Mouse (Mus musculus) neural tube, embryonic 10.5 days (tissue): Measurements from ENCODE around the gene Chst5.

Experiments
- DNase-seq: peaks from one replicate; pipeline ENCODE4 v3.0.0-alpha.2; 2017; ENCODE audit warnings: low spot score; ENCODE audit errors: extremely low spot score

The Chst5 gene

DNA sequence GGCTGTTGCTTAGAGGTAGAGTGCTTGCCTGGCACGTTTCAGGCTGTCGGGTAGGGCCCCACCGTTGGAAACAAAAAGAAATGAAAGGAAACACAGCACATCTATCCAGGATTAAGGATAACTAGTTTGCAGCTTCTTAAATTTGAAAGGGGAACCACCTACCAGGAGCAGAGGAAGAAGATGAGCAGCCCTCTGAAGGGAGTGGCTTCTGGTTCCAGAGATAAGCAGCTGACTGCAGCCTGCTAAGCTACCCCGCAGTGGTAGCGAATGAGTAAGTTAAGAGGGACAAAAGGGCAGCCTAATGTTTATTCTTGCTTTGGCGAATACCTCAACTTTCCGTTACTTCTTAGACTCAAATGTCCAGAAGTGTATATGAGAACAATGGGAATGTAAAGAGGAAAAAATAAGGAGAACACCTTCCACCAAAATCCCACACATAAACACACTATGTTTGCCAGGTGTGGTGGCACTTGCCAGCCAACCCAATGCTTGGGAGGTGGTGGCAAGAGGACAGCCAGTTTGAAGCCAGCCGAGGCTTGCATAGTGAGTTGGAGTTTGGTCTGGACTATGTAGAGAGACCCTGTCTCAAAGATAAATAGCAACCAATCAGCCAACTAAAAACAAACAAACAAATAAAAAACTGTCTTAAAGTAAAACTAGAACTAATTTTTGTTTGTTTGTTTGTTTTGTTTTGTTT, 19.5 kb upstream of the Chst5 start:
- no peak for DNase-seq

DNA sequence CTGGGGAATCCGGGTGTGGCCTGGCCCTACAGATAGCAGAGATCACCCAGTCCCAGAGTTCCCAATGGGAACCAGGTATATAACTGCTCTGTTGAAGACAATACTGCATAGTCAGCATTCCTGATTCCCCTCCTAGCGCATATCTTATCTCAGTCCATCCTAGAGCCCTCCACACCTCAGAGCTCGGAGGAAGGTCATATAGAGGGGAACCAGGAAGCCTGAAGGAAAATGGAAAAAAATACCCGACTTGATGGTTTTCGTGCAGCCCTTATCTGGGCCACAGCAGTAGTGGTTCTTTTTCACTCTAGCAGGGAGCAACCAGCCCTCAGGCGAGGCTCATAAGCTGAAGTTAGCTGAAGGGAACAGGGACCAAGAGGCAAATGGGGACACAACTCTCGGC, 14.7 kb upstream of the Chst5 start:
- DNase-seq = no peak

GRCm38 (mm10) chr8:111923383-111923804, 13.1 kb upstream of the Chst5 start:
- DNase-seq = no peak

- no peak for DNase-seq
These were observed 10.7 kb upstream of the Chst5 start for GRCm38 (mm10) chr8:111920971-111921370.

- DNase-seq = no peak
These were observed 9.4 kb upstream of the Chst5 start for GRCm38 (mm10) chr8:111919663-111920062.

DNA sequence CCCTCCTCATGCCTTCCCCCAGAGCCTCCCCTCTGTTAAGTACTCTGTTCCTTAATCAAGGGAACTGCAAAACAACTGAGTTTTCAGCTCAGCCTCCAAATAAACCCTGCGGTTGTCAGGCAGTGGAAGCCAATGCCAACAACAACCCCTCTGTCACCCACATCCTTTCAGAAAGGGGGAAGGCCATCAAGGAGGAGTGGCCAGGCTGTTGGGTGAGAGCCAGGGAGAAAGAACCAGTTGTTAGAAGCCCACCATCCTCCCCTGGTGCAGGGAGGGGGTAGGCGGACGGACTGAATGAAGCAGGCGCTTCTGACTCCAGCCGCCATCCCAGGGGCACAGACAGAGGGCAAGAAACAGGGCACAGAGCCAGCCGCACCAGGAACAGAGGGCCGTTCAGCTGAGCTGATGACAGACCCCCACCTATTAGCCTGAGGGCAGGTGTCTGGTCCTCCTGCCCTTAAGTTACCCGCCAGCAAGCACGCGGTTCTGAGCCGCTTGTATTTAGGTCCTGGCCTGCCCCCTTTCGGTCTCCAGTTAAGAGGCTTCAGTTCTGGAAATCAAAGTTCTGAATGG, 2.7 kb upstream of the Chst5 start:
- DNase-seq = no peak

DNA sequence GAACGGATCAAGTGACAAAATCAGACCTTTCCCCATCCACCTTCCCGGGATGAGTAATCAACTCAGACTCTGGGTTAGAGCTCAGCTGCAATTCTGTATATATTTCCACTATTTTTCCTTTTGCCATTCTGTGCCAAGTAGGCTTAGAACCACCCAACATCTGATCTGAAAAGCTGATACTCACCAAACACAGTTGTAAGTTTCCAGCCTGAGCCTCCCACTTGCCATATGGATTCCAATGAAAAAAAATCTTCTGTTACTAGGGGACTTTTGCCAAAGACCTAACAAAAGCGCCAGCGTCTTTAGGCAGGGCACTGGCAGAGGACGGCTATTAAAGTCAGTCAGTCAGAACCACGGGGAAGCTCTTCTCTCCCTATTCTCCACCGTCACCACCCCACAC, 1.3 kb upstream of the Chst5 start:
- no peak for DNase-seq

- no peak for DNase-seq
These were observed 4.6 kb downstream of the Chst5 start for GRCm38 (mm10) chr8:111905500-111906121.

- no peak for DNase-seq
These were observed 8.2 kb downstream of the Chst5 start for GRCm38 (mm10) chr8:111902080-111902479.

DNA sequence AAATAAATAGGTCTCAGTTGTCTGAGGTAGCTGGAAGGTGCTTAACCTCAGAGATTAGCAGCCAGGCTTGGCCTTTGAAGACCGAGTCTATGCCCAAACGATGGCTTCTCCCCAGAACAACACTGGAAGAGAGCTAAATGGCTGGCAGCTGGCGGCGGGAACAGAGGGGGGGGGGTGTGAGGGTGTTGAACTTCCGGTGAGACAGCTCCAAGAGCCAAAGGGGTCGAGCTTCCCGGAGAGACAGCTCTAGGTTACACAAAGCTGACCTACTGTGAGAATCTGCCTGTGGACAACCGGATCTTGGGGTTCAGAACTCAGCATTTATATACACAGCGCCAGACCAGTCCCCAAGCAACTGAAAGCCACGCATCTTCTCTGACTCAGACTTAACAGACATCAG, 11.7 kb downstream of the Chst5 start:
- no peak for DNase-seq

DNA sequence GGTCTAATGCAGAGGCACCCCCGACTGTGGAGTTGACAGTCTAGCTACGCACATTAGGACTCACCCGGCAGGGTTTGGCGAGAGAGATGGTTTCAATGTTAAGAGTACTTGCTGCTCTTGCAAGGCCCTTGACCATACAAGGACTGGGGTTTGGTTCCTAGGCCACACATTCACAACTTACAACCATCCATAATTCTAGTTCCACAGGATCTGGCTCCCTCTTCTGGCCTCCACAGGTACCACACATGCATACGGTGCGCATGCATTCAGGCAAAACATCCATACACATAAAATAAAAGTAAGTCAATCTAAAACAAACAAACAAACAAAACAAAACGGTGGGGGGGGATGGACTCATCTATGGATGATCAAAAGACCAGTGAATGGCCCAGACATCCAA, 15.3 kb downstream of the Chst5 start:
- no peak for DNase-seq

DNA sequence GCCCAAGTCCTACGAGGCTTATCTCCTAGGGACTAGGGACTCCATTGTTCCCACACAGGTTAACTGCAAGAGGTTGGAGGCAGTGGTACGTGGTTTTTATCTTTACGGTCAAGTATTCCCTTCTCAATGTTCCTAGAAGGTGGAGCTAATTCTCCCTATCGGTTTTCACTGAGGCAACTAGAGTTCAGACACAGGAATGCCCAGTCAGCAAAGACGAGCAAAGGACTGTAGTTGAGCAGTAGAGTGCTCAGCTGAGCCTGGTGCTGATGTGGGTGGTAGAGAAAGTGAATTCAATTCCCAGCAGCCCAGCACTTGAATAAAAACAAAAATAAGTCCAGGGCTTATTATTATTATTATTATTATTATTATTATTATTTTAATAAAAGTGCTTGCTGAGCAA, 17.6 kb downstream of the Chst5 start:
- DNase-seq = no peak

DNA sequence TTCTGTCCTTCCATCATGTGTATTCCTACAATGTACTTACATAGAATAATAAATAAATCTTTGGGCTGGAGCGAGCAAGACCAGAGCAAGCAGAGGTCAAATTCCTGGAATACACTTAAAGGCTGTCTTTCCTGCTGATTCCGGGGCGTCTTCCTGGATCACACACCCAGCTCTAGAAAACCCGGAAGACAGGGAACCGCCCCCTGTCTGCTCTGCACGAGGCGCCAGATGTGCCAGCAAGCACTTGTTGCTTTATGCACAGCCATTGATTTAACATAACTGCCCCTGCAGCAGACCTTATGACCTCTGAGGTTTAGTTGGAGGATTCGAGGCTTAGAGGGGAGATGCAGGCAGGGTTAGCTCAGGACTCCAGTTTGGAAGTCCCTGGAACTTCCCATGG, 18.3 kb downstream of the Chst5 start:
- DNase-seq = no peak

- no peak for DNase-seq
These were observed 19.3 kb downstream of the Chst5 start for GRCm38 (mm10) chr8:111890911-111891303.

DNA sequence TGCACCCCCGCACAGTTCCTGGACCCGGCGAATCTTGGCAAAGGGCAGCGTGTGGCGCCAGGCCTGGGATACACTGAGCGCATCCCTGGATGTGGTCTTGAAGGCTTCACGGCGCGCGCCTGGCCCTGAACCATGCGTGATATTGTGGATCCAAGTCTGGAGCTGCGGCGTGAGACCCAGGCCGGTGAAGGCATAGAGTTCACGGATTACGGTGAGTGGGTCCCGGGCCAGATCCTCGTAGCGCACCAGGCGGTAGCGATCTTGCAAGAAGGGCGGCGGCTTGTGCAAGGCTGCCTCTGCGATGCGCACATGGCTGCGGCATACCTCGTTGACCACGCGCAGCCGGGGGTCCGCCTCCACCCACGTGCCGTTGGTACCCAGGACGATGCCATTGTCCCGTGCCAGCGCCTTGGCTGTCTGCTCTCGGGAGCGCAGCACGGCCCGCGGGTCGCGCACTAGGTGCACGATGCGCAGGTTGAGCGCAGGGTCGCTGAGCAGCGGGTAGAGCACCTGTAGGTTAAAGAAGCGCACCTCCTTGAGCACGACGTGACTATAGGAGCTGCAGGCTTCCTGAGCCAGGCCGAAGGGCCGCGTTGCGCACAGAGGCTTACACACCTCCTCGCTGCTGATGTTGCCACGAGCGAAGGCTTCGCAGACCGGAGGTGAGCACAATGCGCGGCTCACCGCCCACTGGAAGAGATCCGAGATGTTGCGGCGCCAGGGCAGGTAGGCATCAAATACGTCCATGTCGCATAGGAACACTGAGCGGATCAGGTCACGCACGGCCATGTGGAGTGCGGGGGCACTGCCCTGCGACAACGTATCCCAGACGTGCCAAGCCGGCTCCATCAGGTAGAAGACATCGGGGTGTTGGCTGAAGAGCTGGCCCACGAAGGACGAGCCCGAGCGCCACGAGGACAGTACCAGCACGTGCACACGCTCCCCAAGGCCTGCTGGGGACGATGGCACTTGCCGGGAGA, 20.0 kb downstream of the Chst5 start:
- DNase-seq = peak; percentile 32

DNA sequence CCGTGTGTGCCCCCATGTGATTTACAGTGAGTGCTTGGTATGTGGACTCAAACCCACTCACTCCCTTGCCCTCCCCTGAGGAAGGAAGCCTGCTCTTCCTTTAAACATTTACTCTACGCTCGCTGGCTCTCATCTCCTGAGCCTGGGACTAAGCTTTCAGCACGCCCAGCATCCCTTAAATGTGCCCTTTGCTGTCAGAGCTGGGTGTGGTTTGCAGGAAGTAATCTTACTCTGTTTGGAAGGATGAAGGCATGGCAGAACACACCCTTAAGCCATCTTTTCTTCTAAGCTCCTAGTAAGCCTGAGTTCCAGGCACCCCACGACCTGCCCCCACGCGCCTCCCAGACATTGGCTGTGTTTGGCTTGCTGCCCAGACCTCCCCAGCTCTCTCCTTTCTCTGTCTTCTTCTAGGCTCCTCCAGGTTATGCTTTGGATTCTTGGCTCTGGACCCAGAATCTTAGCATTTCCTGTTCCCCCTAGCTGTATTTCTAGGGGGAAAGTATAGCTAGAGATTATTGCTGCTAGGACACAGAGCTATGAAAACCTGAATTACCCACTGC, 22.1 kb downstream of the Chst5 start:
- no peak for DNase-seq

DNA sequence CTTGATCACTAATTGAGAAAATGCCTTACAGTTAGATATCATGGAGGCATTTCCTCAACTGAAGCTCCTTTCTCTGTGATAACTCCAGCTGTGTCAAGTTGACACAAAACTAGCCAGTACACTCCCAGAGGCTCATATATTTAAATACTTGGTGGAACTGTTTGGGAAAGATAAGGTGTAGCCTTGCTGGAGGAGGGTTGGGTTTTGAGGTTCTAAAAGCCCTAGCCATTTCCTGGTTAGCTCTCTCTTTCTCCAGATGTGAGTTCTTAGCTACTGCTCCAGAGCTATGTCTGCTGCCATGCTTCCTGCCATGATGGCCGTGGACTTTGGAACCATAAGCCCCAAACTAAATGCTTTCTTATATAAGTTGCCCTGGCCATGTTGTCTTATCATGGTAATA, 22.8 kb downstream of the Chst5 start:
- no peak for DNase-seq

DNA sequence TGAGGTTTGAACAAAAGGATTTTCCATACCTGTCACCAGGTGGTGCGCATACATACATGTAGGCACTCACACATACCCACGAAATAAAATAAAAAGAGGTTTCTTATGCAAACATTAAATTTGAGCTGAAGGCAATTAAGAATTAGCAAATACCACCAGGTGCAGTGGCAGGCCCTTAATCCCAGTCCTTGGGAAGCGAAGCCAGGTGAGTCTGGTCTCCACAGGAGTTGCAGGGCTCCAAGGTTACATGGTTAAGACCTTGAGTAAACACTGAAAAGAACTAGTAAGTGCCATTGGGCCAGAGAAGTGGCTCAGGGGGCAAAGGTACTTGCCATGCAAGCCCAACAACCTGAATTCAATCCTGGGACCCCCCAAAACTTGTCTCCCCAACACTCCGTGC, 26.6 kb downstream of the Chst5 start:
- no peak for DNase-seq

- peak; percentile 46 for DNase-seq
These were observed 28.7 kb downstream of the Chst5 start for GRCm38 (mm10) chr8:111881591-111881990.

GRCm38 (mm10) chr8:111877711-111878110, 32.5 kb downstream of the Chst5 start:
- no peak for DNase-seq

GRCm38 (mm10) chr8:111876355-111876948, 33.8 kb downstream of the Chst5 start, which contains the start of gene Tmem170:
Gene Tmem170, minus strand, starts transcription at chr8:111876750.
- peak; percentile 98 for DNase-seq
